In the genomic region with DNA sequence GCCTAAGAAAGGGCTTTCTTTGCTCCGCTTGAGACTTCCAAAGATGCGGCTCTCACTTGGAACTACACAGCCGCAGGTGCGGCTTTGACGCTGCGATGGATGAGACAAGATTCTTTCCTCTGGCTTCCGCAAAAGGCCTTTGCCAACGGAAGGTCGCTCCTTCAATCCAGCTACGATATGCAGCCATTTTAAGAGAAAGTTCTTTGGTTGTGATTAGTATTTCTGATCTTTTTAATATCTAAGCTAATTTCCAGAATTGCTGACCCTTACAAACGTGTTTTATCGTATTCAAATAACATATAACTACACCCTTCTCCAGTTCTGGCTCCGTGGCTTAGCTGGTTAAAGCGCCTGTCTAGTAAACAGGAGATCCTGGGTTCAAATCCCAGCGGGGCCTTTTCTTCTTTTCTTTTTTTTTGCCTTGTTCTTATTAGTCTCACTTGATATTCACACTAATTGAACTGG, we compare ENCODE assay signal across 8 mouse cellular contexts. TPM values are rescaled to one million over a fixed set of nuclear protein-coding genes. Genes with fewer than 3 reads are reported as not detected.
DNase-seq lines count a peak whose midpoint lies in the region; ATAC-seq and TF ChIP-seq lines count a peak whose summit lies in the region.

No protein-coding gene starts in this region.

- H3K9me3 ChIP-seq in erythroblast, embryonic 14.5 days (ENCODE audit: control insufficient read depth, low read length) = no peaks in the 10 kb centered on the region
- no peaks in the 10 kb centered on the region for H3K9me3 ChIP-seq in hindbrain, embryonic 15.5 days
- H3K9me3 ChIP-seq in midbrain, embryonic 14.5 days (ENCODE audit: control insufficient read depth, low read length) = no peaks in the 10 kb centered on the region
- no peaks in the 10 kb centered on the region for H3K9me3 ChIP-seq in stomach, postnatal 0 days (ENCODE audit: control insufficient read depth, low read length)

- intact Hi-C loops in gastrocnemius, adult 2 months (cut with DNase I) = loop anchor here (10.0 kb wide), 3 partner anchors 89 to 1589 kb away; a partner anchor contains a TSS
- intact Hi-C loops in gastrocnemius, postnatal 36 days (cut with DNase I) = loop anchor here (10.0 kb wide), 2 partner anchors 141 to 169 kb away; a partner anchor contains a TSS

- no peak for DNase-seq in gastrocnemius, adult 2 months
- no peak for DNase-seq in gastrocnemius, postnatal 36 days
- DNase-seq in brain, embryonic 18.5 days (ENCODE audit: low read depth, low spot score) = peak; percentile 37
- DNase-seq in left cerebral cortex, adult 8-10 months (ENCODE audit: low spot score in 2 of 2) = peak; percentile 23 to 41
- DNase-seq in midbrain, embryonic 14.5 days = peak; percentile 80
- no peak for DNase-seq in stomach, postnatal 0 days (ENCODE audit: low spot score)

- no peaks in the 10 kb centered on the region for H3K36me3 ChIP-seq in erythroblast, embryonic 14.5 days (ENCODE audit: control insufficient read depth)
- no peaks in the 10 kb centered on the region for H3K36me3 ChIP-seq in hindbrain, embryonic 15.5 days
- no peaks in the 10 kb centered on the region for H3K36me3 ChIP-seq in midbrain, embryonic 14.5 days (ENCODE audit: control insufficient read depth, insufficient read depth, low read length)
- no peaks in the 10 kb centered on the region for H3K36me3 ChIP-seq in stomach, postnatal 0 days (ENCODE audit: control insufficient read depth, insufficient read depth, low read length)

- H3K27ac ChIP-seq in gastrocnemius, adult 2 months = no peak overlapping the region
- peak overlapping the region; percentile 55 for H3K27ac ChIP-seq in hindbrain, embryonic 15.5 days (replicated peaks)
- no peak overlapping the region for H3K27ac ChIP-seq in midbrain, embryonic 14.5 days (replicated peaks; ENCODE audit: low read depth, low read length)
- no peak overlapping the region for H3K27ac ChIP-seq in stomach, postnatal 0 days (replicated peaks)

- no peaks in the 10 kb centered on the region for H3K27me3 ChIP-seq in erythroblast, embryonic 14.5 days (ENCODE audit: control insufficient read depth)
- H3K27me3 ChIP-seq in hindbrain, embryonic 15.5 days = no peaks in the 10 kb centered on the region
- H3K27me3 ChIP-seq in midbrain, embryonic 14.5 days (ENCODE audit: control insufficient read depth, insufficient read depth, low read length) = no peaks in the 10 kb centered on the region
- H3K27me3 ChIP-seq in stomach, postnatal 0 days (ENCODE audit: control insufficient read depth, insufficient read depth, low read length) = no peaks in the 10 kb centered on the region

- WGBS in hindbrain, embryonic 15.5 days = under 1% methylated on average over 15 of the region's 15 CpGs
- under 1% methylated on average over 15 of the region's 15 CpGs for WGBS in midbrain, embryonic 14.5 days
- WGBS in stomach, postnatal 0 days = 5% methylated on average over 15 of the region's 15 CpGs

- no peak for TF ChIP-seq CTCF in gastrocnemius, adult 2 months (IDR thresholded peaks at IDR 0.05)
- TF ChIP-seq CTCF in stomach, postnatal 0 days (IDR thresholded peaks at IDR 0.05; ENCODE audit: low read depth) = no peak

- peaks cover 8% of the 10 kb centered on the region for H3K4me1 ChIP-seq in erythroblast, embryonic 14.5 days (ENCODE audit: control insufficient read depth)
- H3K4me1 ChIP-seq in hindbrain, embryonic 15.5 days (replicated peaks) = no peaks in the 10 kb centered on the region
- H3K4me1 ChIP-seq in midbrain, embryonic 14.5 days (ENCODE audit: control insufficient read depth, insufficient read depth, low read length) = no peaks in the 10 kb centered on the region
- no peaks in the 10 kb centered on the region for H3K4me1 ChIP-seq in stomach, postnatal 0 days (replicated peaks; ENCODE audit: control insufficient read depth, insufficient read depth)

- H3K4me3 ChIP-seq in gastrocnemius, adult 2 months = peak overlapping the region; percentile 75
- peak overlapping the region; percentile 66 for H3K4me3 ChIP-seq in erythroblast, embryonic 14.5 days (replicated peaks)
- H3K4me3 ChIP-seq in hindbrain, embryonic 15.5 days = peak overlapping the region; percentile 49
- peak overlapping the region; percentile 36 for H3K4me3 ChIP-seq in midbrain, embryonic 14.5 days (replicated peaks; ENCODE audit: low read depth, low read length)
- peak overlapping the region; percentile 25 for H3K4me3 ChIP-seq in stomach, postnatal 0 days (ENCODE audit: low read depth, low read length)

- no peak for TF ChIP-seq EP300 in stomach, postnatal 0 days (optimal IDR thresholded peaks at IDR 0.05)

- H3K4me2 ChIP-seq in hindbrain, embryonic 15.5 days = peak overlapping the region; percentile 56
- peak overlapping the region; percentile 49 for H3K4me2 ChIP-seq in midbrain, embryonic 14.5 days (ENCODE audit: low read length)
- H3K4me2 ChIP-seq in stomach, postnatal 0 days (replicated peaks; ENCODE audit: low read depth) = peak overlapping the region; percentile 45

- H3K9ac ChIP-seq in hindbrain, embryonic 15.5 days = peak overlapping the region; percentile 45
- peak overlapping the region; percentile 49 for H3K9ac ChIP-seq in midbrain, embryonic 14.5 days (replicated peaks; ENCODE audit: low read length)
- no peak overlapping the region for H3K9ac ChIP-seq in stomach, postnatal 0 days (ENCODE audit: low read length)

- ATAC-seq in hindbrain, embryonic 15.5 days (ENCODE audit: low FRiP score, low read depth) = peak; percentile 56; the same call in 1 of the 2 replicates
- ATAC-seq in midbrain, embryonic 14.5 days (ENCODE audit: low FRiP score, low TSS enrichment) = no peak
- ATAC-seq in stomach, postnatal 0 days (ENCODE audit: low FRiP score, low TSS enrichment) = no peak

RNA-seq across cellular contexts. Expression of a gene that starts 22.2 kb away (rescaled TPM):
- total RNA-seq in gastrocnemius, adult 2 months (2021) = 10 to 100 TPM; 16.0 to 21.3 TPM
- 10 to 100 TPM; 19.2 to 22.2 TPM for total RNA-seq in gastrocnemius, postnatal 36 days (2021)
- polyA plus RNA-seq in erythroblast, embryonic 14.5 days (2012) = 12.4 and 21.9 TPM in 2 replicates
- polyA plus RNA-seq in hindbrain, embryonic 15.5 days (2015; fragmentation: Nextera tagmentation; extraction: Ambion mirVana) = 4.7 and 7.1 TPM in 2 replicates
- 10 to 100 TPM; 26.6 to 43.8 (median 31.6) TPM for total RNA-seq in left cerebral cortex, adult 8-10 months (2022)
- polyA plus RNA-seq in midbrain, embryonic 14.5 days (2014; fragmentation: Nextera tagmentation; extraction: Ambion mirVana) = 4.0 and 4.1 TPM in 2 replicates
- 8.1 and 10.0 TPM in 2 replicates for polyA plus RNA-seq in stomach, postnatal 0 days (2015; fragmentation: Nextera tagmentation; extraction: Ambion mirVana)

RNA-seq across cellular contexts. Expression of a gene that starts 22.4 kb away (rescaled TPM):
- total RNA-seq in gastrocnemius, adult 2 months (2021) = 1 to 10 TPM in 1 of 2 experiments, not detected in 1; 1.9 TPM
- total RNA-seq in gastrocnemius, postnatal 36 days (2021) = 10 to 100 TPM; 11.5 to 14.3 TPM
- polyA plus RNA-seq in erythroblast, embryonic 14.5 days (2012) = 9,149 and 11,620 TPM in 2 replicates
- 669 and 801 TPM in 2 replicates for polyA plus RNA-seq in hindbrain, embryonic 15.5 days (2015; fragmentation: Nextera tagmentation; extraction: Ambion mirVana)
- 10 to 100 TPM in 2 of 4 experiments, 1 to 10 TPM in 1, not detected in 1; 7.5 to 39.9 (median 17.1) TPM for total RNA-seq in left cerebral cortex, adult 8-10 months (2022)
- 613 and 855 TPM in 2 replicates for polyA plus RNA-seq in midbrain, embryonic 14.5 days (2014; fragmentation: Nextera tagmentation; extraction: Ambion mirVana)
- 1,237 and 1,874 TPM in 2 replicates for polyA plus RNA-seq in stomach, postnatal 0 days (2015; fragmentation: Nextera tagmentation; extraction: Ambion mirVana)

RNA-seq across cellular contexts. Expression of a gene that starts 23.7 kb away (rescaled TPM):
- total RNA-seq in gastrocnemius, adult 2 months (2021) = 1 to 10 TPM; 4.4 to 5.7 TPM
- total RNA-seq in gastrocnemius, postnatal 36 days (2021) = not detected
- polyA plus RNA-seq in erythroblast, embryonic 14.5 days (2012) = 0.78 and 5.7 TPM in 2 replicates
- 4.9 and 7.7 TPM in 2 replicates for polyA plus RNA-seq in hindbrain, embryonic 15.5 days (2015; fragmentation: Nextera tagmentation; extraction: Ambion mirVana)
- 10 to 100 TPM; 31.1 to 87.2 (median 44.3) TPM for total RNA-seq in left cerebral cortex, adult 8-10 months (2022)
- 5.7 and 9.6 TPM in 2 replicates for polyA plus RNA-seq in midbrain, embryonic 14.5 days (2014; fragmentation: Nextera tagmentation; extraction: Ambion mirVana)
- polyA plus RNA-seq in stomach, postnatal 0 days (2015; fragmentation: Nextera tagmentation; extraction: Ambion mirVana) = 4.0 and 4.6 TPM in 2 replicates

RNA-seq across cellular contexts. Expression of a gene that starts 44.2 kb away (rescaled TPM):
- total RNA-seq in gastrocnemius, adult 2 months (2021) = 10 to 100 TPM; 50.3 to 50.9 TPM
- total RNA-seq in gastrocnemius, postnatal 36 days (2021) = 10 to 100 TPM; 61.4 to 75.8 TPM
- 26.4 and 43.3 TPM in 2 replicates for polyA plus RNA-seq in erythroblast, embryonic 14.5 days (2012)
- not detected in 2 replicates for polyA plus RNA-seq in hindbrain, embryonic 15.5 days (2015; fragmentation: Nextera tagmentation; extraction: Ambion mirVana)
- total RNA-seq in left cerebral cortex, adult 8-10 months (2022) = 100 to 1,000 TPM; 177 to 265 (median 220) TPM
- polyA plus RNA-seq in midbrain, embryonic 14.5 days (2014; fragmentation: Nextera tagmentation; extraction: Ambion mirVana) = not detected in 2 replicates
- 1.1 TPM in 1 of 2 replicates, not detected in the other for polyA plus RNA-seq in stomach, postnatal 0 days (2015; fragmentation: Nextera tagmentation; extraction: Ambion mirVana)

RNA-seq across cellular contexts. Expression of a gene that starts 45.5 kb away (rescaled TPM):
- total RNA-seq in gastrocnemius, adult 2 months (2021) = 1 to 10 TPM; 1.2 to 2.3 TPM
- total RNA-seq in gastrocnemius, postnatal 36 days (2021) = 1 to 10 TPM in 1 of 2 experiments, under 1 TPM in 1; 0.81 to 6.5 TPM
- 4,119 and 4,310 TPM in 2 replicates for polyA plus RNA-seq in erythroblast, embryonic 14.5 days (2012)
- polyA plus RNA-seq in hindbrain, embryonic 15.5 days (2015; fragmentation: Nextera tagmentation; extraction: Ambion mirVana) = not detected in 2 replicates
- 10 to 100 TPM in 3 of 4 experiments, not detected in 1; 14.7 to 30.0 (median 20.1) TPM for total RNA-seq in left cerebral cortex, adult 8-10 months (2022)
- polyA plus RNA-seq in midbrain, embryonic 14.5 days (2014; fragmentation: Nextera tagmentation; extraction: Ambion mirVana) = not detected in 2 replicates
- polyA plus RNA-seq in stomach, postnatal 0 days (2015; fragmentation: Nextera tagmentation; extraction: Ambion mirVana) = 0.95 and 1.1 TPM in 2 replicates

Comparison
In these comparisons a context has a peak if more than half of its experiments do, and no peak if none do; other contexts are left out.
1. DNase-seq: peak in brain, embryonic 18.5 days (single experiment), left cerebral cortex, adult 8-10 months (2 of 2) and midbrain, embryonic 14.5 days (single experiment); none in gastrocnemius, adult 2 months (single experiment), gastrocnemius, postnatal 36 days (0 of 2) and stomach, postnatal 0 days (single experiment).
2. H3K4me3 ChIP-seq: peak in every context shown above with its lines; median percentile 75 in gastrocnemius, adult 2 months; 66 in erythroblast, embryonic 14.5 days; 49 in hindbrain, embryonic 15.5 days; 36 in midbrain, embryonic 14.5 days; 25 in stomach, postnatal 0 days.
3. Peak in every context shown above with its lines, with median percentiles within 50 percentile points of each other: H3K4me2 ChIP-seq.